Mouse (Mus musculus) spleen, postnatal 4 days (tissue): ENCODE measurements around the gene Gm38655.
"Not testable (repeated sequence)": the region's sequence is repeated elsewhere in the genome, so short reads cannot be mapped to it uniquely, and the experiment has no call there.

Experiments
- DNase-seq, 2 experiments: peaks; one replicate each; pipeline ENCODE4 v3.0.0; 2022; ENCODE audit warnings: low spot score in 2 of 2

The Gm38655 gene

DNA sequence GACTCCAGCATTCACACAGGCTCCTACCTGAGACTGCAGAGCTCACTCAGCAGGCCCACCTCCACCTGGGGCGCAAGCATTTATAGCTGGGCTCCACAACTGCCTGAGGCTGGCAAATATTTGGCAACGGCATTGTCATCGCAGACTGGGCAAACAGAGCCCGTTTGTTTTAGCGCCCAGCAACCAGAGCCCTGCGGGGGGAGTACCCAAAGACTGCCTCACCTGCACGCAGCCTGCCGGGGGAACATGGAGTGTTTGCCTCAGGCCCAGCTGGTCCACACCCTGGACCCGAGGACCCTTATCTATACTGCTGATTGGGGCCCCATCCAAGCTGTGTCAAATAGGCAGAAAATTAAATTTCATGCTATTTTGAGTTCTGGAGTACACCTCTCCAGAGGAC is at the start of gene Gm38655:
Gene Gm38655 (minus strand): TSS at position 61 of the 400 bp plus-strand sequence.
- no peak for DNase-seq

DNA sequence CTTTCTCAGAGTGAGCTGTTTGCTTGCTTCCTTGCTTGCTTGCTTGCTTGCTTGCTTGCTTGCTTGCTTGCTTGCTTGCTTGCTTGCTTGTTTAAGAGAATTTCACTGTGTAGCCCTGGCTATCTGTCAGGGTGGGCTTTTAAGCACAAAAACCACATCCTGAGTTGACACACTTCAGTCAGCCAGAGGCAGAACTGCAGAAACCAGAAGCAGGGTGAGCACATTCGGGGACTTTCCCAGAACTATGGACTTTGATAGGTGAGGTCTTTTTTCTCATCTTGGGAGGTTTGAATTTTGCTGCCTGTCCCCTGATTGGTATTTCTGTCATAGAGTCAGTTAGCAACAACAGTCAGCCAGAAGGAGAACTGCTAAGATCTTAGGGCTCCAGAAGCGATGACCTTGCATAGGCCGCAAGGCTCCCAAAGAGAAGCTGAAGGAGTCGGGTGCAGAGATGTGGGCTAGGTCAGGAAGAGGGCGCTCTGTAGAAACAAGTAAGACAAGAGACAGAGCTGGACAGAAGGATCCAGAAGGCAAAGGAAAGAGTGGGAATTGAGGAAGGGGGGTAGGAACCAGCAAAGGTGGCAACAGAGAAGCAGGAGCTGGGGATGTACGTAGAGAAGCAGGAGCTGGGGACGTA is 49.4 kb upstream of the Gm38655 start:
- no peak for DNase-seq

- DNase-seq = no peak
Measured at GRCm38 (mm10) chr17:25222951-25223601, 47.8 kb upstream of the Gm38655 start.

DNA sequence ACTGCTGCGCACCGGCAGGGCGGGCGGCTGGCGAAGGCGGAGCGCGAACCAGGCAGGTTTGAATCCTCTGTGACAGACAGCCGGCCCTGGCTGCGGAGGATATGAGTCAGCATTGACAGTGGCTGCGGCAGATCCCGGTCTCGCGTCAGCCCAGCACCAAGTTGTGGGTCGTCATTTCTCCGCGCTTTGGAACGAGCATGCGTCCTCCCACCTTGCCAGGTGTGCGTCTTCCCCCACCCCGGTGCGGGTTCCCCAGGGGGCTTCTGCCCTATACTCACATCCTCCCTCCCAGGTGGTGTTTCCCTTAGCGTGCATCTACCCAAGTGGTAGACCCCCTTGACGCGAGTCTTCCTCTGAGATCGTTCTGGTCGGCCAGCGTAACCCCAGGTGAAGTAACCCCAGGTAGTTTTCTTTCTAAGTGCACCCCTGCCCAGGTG is 47.3 kb upstream of the Gm38655 start:
- DNase-seq = not testable (repeated sequence)

DNA sequence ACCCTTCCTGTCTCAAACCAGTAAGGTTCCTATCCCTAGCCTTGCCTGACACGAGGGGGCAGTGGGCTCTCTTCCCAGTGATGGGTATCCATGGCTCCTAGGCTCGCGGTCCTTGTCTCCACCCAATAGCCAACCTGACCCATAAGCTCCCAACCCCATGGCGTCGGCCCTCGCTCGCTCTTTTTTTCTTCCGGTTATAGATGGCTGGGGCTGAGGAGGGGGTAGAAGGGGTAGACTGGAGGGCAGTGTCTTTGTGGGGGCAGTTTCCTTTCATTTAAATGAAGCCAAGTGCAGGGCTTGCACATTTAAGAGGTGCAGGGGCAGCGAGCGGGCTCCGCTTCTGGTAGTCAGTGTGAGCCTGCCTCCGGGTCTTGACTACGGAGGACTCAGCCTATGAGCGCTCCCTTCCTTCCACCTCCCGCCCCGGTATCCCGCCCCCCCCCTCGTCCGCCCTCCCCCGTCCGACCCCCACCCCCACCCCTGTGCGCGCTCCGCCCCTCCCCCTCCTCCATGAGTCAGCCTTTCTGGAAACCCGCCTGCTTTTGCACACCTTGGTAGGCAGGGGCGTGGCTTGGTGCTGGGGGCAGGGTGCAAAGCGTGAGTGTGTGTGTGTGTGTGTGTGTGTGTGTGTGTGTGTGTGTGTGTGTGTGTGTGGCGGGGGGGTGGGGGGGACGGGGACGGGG is 46.7 kb upstream of the Gm38655 start:
- DNase-seq = peak; percentile 76 to 84

- DNase-seq = no peak
Measured at GRCm38 (mm10) chr17:25220746-25221145, 45.5 kb upstream of the Gm38655 start.

- no peak for DNase-seq
Measured at GRCm38 (mm10) chr17:25219492-25220295, 44.4 kb upstream of the Gm38655 start.

- DNase-seq = no peak
Measured at GRCm38 (mm10) chr17:25218967-25219366, 43.7 kb upstream of the Gm38655 start.

- no peak for DNase-seq
Measured at GRCm38 (mm10) chr17:25215431-25215830, 40.2 kb upstream of the Gm38655 start.

DNA sequence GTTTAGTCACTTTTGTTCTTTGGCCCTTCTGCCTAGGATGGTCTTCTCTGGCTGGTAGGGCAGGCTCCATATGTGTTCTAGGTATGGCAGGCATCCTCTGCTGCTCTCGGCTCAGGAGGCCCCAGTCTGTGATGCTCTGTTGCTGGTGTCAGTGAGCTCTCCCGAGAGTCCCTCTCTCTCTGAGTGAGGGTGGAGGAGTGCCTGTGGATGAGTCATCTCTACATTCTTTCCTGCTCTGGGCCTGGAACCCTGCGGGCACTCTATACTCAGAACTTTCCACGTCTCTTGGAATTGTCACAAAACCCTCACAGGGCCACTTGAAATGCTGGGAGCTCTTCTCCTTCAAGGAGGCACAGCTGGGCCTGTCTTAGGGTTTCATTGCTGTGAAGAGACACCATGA is 36.4 kb upstream of the Gm38655 start:
- no peak for DNase-seq

GRCm38 (mm10) chr17:25210680-25211466 is 35.6 kb upstream of the Gm38655 start:
- no peak for DNase-seq

DNA sequence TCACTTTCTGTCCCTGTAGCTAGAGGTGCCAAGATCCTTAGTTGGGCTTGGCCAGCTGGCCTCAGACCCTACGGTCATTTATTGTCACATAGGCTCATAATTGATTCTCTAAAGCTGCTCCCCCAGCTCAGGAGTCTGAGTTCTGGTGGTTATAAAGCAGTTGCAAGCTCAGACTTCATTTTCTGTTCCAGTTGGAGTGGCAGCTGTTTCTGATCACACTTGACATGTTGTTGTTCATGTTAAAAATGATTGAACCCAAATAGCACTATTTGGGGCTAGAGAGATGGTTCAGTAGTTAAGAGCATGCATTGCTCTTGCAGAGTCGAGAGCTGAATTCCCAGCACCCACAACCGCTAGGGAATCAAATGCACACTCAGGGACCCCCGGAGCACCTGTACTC is 34.7 kb upstream of the Gm38655 start:
- no peak for DNase-seq

GRCm38 (mm10) chr17:25202401-25202800 is 27.1 kb upstream of the Gm38655 start:
- DNase-seq = no peak

DNA sequence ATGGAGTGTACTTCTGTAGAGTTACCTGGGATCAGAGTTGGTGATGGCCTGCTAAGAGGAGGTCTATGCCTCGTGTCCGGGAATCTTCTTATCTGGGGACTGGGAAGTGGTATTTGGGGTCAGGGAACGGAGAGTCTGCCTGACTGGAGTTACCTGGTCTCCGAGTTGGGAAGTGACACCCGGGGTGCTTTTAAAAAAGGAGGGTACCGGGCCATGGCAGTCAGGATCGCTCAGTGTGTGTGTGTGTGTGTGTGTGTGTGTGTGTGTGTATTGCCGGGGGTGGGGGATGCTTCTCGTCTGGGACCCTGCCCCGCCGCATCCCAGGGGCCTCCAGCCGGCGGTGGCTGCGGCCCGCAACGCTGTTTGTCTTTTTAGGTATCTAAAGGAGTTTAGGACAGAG is 13.8 kb upstream of the Gm38655 start:
- DNase-seq = no peak

- peak; percentile 70 to 87 for DNase-seq
Measured at GRCm38 (mm10) chr17:25188150-25189031, 13.1 kb upstream of the Gm38655 start, which contains the start of gene Unkl. Gene Unkl (plus strand): TSS chr17:25188397.

GRCm38 (mm10) chr17:25187784-25188149 is 12.5 kb upstream of the Gm38655 start:
- no peak for DNase-seq

DNA sequence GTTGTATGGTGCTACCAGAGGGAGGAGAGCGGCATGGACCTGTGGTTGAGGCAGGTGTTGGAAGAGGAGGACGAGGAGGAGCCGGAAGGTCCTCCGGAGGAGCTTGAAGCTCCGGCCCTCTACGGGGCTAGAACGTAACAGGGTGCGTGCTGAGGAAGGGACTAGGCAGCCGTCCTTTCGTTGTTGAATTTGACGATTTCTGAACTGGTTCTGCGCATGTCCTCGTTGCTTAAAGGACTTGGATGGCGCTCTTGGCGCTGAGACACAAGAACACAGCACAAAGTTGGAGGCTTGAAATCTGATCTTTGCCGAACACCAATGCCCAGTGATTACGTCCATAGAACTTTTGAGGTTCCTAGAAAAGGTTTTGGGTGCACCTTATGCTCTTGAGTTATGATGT is 9.7 kb upstream of the Gm38655 start:
- DNase-seq = no peak

DNA sequence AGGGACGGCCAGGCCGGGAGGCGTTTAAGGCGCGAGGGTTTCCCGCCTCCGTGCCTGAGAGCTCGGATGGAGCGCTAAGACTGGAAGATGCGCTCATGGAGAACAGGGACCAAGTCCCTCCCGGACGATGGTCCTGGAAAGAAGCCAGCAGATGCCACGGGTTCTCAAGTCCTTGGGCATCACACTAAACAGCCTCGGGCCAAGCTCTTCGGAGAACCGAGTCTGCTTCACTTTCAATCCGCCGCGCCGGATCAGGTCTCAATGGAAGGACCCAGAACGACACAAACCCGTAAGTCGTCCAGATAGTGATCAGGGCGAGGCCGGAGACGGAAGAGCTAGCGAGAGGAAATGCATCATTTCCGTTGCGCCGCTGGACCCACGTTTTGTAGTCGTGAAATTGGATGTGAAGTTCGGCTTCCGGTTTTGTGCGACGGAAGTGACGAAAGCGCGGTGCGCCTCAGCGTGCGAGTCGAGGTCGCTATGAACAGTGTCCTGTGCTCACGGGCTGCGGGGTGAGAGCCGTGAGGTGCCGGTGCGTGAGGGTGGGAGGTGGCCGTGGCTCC is 8.9 kb upstream of the Gm38655 start, which contains the start of gene BC003965:
Gene BC003965 (plus strand): TSS at position 426 of the 563 bp plus-strand sequence.
- peak; percentile 93 to 97 for DNase-seq

- DNase-seq = no peak
Measured at GRCm38 (mm10) chr17:25183232-25183631, 8.0 kb upstream of the Gm38655 start.

DNA sequence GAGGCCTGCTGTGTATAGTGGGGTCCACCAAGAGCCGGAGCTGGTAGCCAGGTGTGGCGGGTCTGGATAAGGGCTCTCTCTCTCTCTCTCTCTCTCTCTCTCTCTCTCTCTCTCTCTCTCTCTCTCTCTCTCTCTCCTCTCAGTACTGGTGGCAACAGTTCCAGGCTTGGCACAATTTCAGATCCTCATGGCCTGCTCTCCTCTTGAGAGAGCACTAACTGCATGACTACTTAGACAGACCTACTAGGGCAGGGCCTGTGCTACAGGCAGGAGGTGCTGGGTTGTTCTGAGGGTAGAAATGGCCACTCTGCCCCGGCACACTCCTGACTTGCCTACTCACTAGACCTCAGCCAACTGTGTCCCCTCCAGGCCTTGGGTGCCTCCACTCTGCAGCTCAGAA is 2.7 kb downstream of the Gm38655 start:
- no peak for DNase-seq
